Mouse (Mus musculus) heart, adult 2 months (tissue): ENCODE measurements around the gene Sh2b1.

Experiments used
- CTCF ChIP-seq: fragments of 200-600 bp; IDR thresholded peaks from 2 replicates; pipeline ENCODE4 v1.8.1; 2022; ENCODE audit warnings: antibody characterized with exemption, mild to moderate bottlenecking, moderate library complexity
- EP300 ChIP-seq: fragments of 200-500 bp; IDR thresholded peaks from 2 replicates; pipeline ENCODE4 v1.6.1; 2011; ENCODE audit warnings: low read depth, low read length, control low read depth; ENCODE audit not compliant: insufficient read depth
- POLR2A ChIP-seq: fragments of 200-500 bp; IDR thresholded peaks from 2 replicates; pipeline ENCODE4 v1.6.1; 2011; ENCODE audit warnings: mild to moderate bottlenecking, low read depth, low read length, control low read depth; ENCODE audit not compliant: insufficient read depth

- TF ChIP-seq POLR2A: peak; percentile 64
- TF ChIP-seq CTCF: peak; percentile 74
- peak; percentile 83; the same call in 1 of the 2 replicates for TF ChIP-seq EP300
These were observed 11.8 kb upstream of the Sh2b1 start, which contains the start of gene Tufm for GRCm38 (mm10) chr7:126487052-126487483.
